Mouse (Mus musculus): Measurements from ENCODE around the gene Olfr517. TPM values are rescaled to one million over a fixed set of nuclear protein-coding genes. Genes with fewer than 3 reads are reported as not detected.

Gene Olfr517
- polyA plus RNA-seq (2012; rRNA removed), result not detected in 2 replicates

DNA sequence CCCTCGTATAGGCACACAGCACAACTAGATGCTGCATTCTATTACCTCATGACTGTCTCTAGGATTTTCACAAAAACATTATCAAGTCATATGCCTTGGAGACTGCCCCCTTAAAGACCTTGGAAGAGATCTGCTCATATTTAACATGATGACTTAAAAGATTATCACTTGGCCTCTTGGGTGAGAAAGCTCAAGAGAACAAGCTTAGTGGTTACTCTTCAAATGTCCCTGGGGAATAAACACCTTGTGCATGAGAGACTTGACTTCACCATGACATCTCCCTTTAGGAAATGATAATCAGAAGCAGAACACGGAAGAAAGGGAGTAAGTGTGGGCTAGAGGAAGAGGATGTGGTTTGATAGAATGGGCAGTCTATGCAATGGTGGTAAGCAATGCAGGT lies at the start of gene Olfr517:
Olfr517 (minus strand) TSS at position 101 of the 400 bp plus-strand sequence.

GRCm38 (mm10) chr7:108894320-108894719 lies 22.1 kb upstream of the Olfr517 start, which contains the start of gene Olfr519:
Olfr519 (minus strand) TSS chr7:108894420.

GRCm38 (mm10) chr7:108884906-108885305 lies 12.7 kb upstream of the Olfr517 start, which contains the start of gene Olfr518:
Olfr518 (minus strand) TSS chr7:108885006.

DNA sequence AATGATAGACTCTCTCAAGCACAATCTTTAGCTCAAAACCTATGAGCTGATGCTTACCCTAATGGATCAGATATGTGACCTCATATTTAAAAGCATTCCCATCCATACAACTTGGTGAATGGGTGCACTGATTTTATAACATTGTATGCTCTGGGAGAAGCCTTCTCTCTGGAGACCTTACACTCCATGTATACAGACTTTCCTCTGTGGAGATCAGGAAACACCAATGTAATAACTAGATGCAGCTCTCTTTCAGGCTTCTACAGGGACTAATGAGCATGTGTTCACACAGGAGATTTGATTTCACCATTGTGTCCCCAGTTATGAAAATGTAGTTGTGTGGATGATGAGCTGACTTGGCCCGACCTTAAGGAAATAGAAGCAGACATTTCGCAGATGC lies 21.8 kb downstream of the Olfr517 start, which contains the start of gene Olfr516:
Olfr516 (minus strand) TSS at position 101 of the 400 bp plus-strand sequence.

GRCm38 (mm10) chr7:108825897-108826296 lies 46.3 kb downstream of the Olfr517 start, which contains the start of gene Olfr514:
Olfr514 (minus strand) TSS chr7:108825997.

Other genes with a start within 250 kb of the Olfr517 start
- gene Olfr508, start 242.4 kb downstream of the Olfr517 start, polyA plus RNA-seq (2012; rRNA removed), result not detected in 2 replicates
- gene Olfr509, start 220.5 kb downstream of the Olfr517 start, polyA plus RNA-seq (2012; rRNA removed), result not detected in 2 replicates
- not detected in 2 replicates for gene Olfr510, start 206.0 kb downstream of the Olfr517 start, polyA plus RNA-seq (2012; rRNA removed)
- gene Olfr512, start 159.1 kb downstream of the Olfr517 start, polyA plus RNA-seq (2012; rRNA removed), result not detected in 2 replicates
- not detected in 2 replicates for gene Olfr513, start 121.4 kb downstream of the Olfr517 start, polyA plus RNA-seq (2012; rRNA removed)
- gene Olfr514, start 46.4 kb downstream of the Olfr517 start, polyA plus RNA-seq (2012; rRNA removed), result not detected in 2 replicates
- gene Olfr516, start 21.9 kb downstream of the Olfr517 start, polyA plus RNA-seq (2012; rRNA removed), result not detected in 2 replicates
- not detected in 2 replicates for gene Olfr518, start 12.6 kb upstream of the Olfr517 start, polyA plus RNA-seq (2012; rRNA removed)
- not detected in 2 replicates for gene Olfr519, start 22.0 kb upstream of the Olfr517 start, polyA plus RNA-seq (2012; rRNA removed)
- gene Nlrp10, start 57.8 kb upstream of the Olfr517 start, polyA plus RNA-seq (2012; rRNA removed), result 0.01 and 0.02 TPM in 2 replicates
- gene Eif3f, start 62.0 kb upstream of the Olfr517 start, polyA plus RNA-seq (2012; rRNA removed), result 34.0 and 41.1 TPM in 2 replicates
- 0.03 and 0.16 TPM in 2 replicates for gene Tub, start 78.0 kb upstream of the Olfr517 start, polyA plus RNA-seq (2012; rRNA removed)
- gene Ric3, start 211.0 kb upstream of the Olfr517 start, polyA plus RNA-seq (2012; rRNA removed), result 0.34 and 0.37 TPM in 2 replicates